Mouse (Mus musculus) CH12.LX (cell line): ENCODE data around the gene Ryr1.

Experiments
- BHLHE40 ChIP-seq: IDR thresholded peaks from 2 replicates; pipeline ENCODE4 v1.6.1; 2011; ENCODE audit warnings: mild to moderate bottlenecking, low read depth, low read length, improper control_type of control experiment
- CTCF ChIP-seq, 2 experiments: IDR thresholded peaks in 1 of 2; conservative IDR thresholded peaks in 1 of 2; 2 replicates each; pipeline ENCODE4 v1.5.1; 2011 to 2012; ENCODE audit warnings: low read depth in 2 of 2, low read length in 2 of 2, improper control_type of control experiment in 1 of 2, inconsistent platforms in 1 of 2, mild to moderate bottlenecking in 1 of 2, moderate library complexity in 1 of 2
- E2F4 ChIP-seq: IDR thresholded peaks from 2 replicates; pipeline ENCODE4 v1.6.1; 2011; ENCODE audit warnings: low read depth, low read length, improper control_type of control experiment; ENCODE audit not compliant: insufficient replicate concordance
- EP300 ChIP-seq: IDR thresholded peaks from 2 replicates; pipeline ENCODE4 v1.6.1; 2011; ENCODE audit warnings: low read length, improper control_type of control experiment
- GABPA ChIP-seq: IDR thresholded peaks from 2 replicates; pipeline ENCODE4 v1.6.1; 2012; ENCODE audit warnings: low read depth, low read length, improper control_type of control experiment, inconsistent platforms; ENCODE audit not compliant: insufficient replicate concordance
- HCFC1 ChIP-seq: IDR thresholded peaks from 2 replicates; pipeline ENCODE4 v1.6.1; 2012; ENCODE audit warnings: low read depth, mild to moderate bottlenecking, inconsistent platforms, low read length, improper control_type of control experiment
- IRF4 ChIP-seq: IDR thresholded peaks from 2 replicates; pipeline ENCODE4 v1.6.1; 2014; ENCODE audit warnings: low read depth, mild to moderate bottlenecking, inconsistent platforms, low read length, improper control_type of control experiment
- KAT2A ChIP-seq: IDR thresholded peaks from 2 replicates; pipeline ENCODE4 v1.6.1; 2012; ENCODE audit warnings: low read length, improper control_type of control experiment, inconsistent platforms; ENCODE audit not compliant: insufficient replicate concordance
- MAX ChIP-seq: IDR thresholded peaks from 2 replicates; pipeline ENCODE4 v1.6.1; 2011; ENCODE audit warnings: low read length, improper control_type of control experiment
- MAZ ChIP-seq: IDR thresholded peaks from 2 replicates; pipeline ENCODE4 v1.6.1; 2012; ENCODE audit warnings: low read depth, mild to moderate bottlenecking, inconsistent platforms, low read length, improper control_type of control experiment, moderate library complexity
- POLR2A ChIP-seq: IDR thresholded peaks from 2 replicates; pipeline ENCODE4 v1.6.1; 2011; ENCODE audit warnings: low read depth, mild to moderate bottlenecking, improper control_type of control experiment, low read length
- RAD21 ChIP-seq: IDR thresholded peaks from 2 replicates; pipeline ENCODE4 v1.6.1; 2011; ENCODE audit warnings: low read depth, mild to moderate bottlenecking, low read length, improper control_type of control experiment, moderate library complexity
- UBTF ChIP-seq: IDR thresholded peaks from 2 replicates; pipeline ENCODE4 v1.6.1; 2012; ENCODE audit warnings: low read depth, mild to moderate bottlenecking, inconsistent platforms, low read length, improper control_type of control experiment, moderate library complexity
- USF2 ChIP-seq: conservative IDR thresholded peaks from 2 replicates; pipeline ENCODE4 v1.6.1; 2011; ENCODE audit warnings: low read depth, low read length, improper control_type of control experiment

DNA sequence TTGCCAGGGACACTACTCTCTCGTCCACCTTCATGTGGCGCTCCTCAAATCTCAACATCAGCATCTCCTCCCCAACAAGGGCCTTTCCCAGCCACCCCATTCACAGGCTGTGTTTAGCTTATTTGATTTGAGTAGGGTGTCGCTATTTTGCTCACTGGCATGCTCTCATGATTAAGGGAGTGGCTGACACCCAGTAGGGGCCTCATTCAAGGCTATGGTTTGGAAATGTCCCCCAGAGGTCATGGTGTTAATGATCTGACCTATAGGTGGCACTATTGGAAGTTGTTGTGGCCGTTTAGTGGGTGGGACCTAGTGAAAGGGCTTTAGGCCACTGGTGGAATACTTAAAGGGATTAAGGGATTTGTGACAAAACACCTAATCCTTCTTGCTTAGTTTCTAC, 98.2 kb downstream of the Ryr1 start:
- TF ChIP-seq RAD21 = peak; percentile 12
- no peak for TF ChIP-seq E2F4
- peak in 1 of 2 experiments; percentile 62; a peak in 2 of 4 replicates for TF ChIP-seq CTCF (conservative IDR thresholded peaks at IDR 0.05 in 1 of 2, IDR thresholded peaks at IDR 0.05 in 1 of 2; ENCODE audit: low read depth in 2 of 2, low read length in 2 of 2)
- no peak for TF ChIP-seq KAT2A
- TF ChIP-seq MAX = no peak
- 0 out of 2 replicates have a peak, but pooled peaks have one; percentile 9 for TF ChIP-seq MAZ
- TF ChIP-seq EP300 = 0 out of 2 replicates have a peak, but pooled peaks have one; percentile 25
- no peak for TF ChIP-seq GABPA
- TF ChIP-seq POLR2A = no peak
- TF ChIP-seq IRF4 = peak; percentile 53
- TF ChIP-seq BHLHE40 = peak; percentile 62
- no peak; the same call in 1 of the 2 replicates for TF ChIP-seq HCFC1
- TF ChIP-seq UBTF = no peak
- no peak for TF ChIP-seq USF2
